In the genomic region with DNA sequence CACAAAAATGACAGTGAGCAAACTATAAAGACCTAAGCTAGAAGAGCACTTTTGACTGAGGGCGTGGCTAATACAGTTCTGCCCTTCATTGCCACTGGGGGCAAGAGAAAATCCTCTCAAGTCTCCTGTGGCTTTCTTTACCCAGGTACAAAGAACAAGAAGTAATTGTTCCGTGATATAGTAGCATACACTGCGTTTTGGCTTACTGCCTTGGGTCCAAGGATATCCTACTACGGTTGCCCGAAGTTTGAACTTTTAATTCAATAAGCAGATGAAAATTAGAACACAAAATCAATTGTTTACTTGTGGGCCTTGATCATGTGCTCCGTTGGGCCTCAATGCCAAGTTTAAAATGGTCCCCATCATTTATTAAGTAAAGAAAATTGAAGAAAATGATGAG, we compare ENCODE assay signal across 16 mouse cellular contexts.
"Had no signal": no experiment of that assay in that cellular context is flagged by ENCODE, and none has a peak within 500 bp of the region (broad histone marks: within the 10 kb centered on the region; RNA-seq: fewer than 3 reads in every experiment).

No protein-coding gene starts in this region.

- H3K9ac ChIP-seq: lung, embryonic 15.5 days; midbrain, embryonic 13.5 days; midbrain, embryonic 15.5 days; neural tube, embryonic 12.5 days; stomach, embryonic 15.5 days had no signal

- H3K27me3 ChIP-seq: lung, embryonic 15.5 days; megakaryocyte, embryonic 14.5 days; midbrain, embryonic 13.5 days; midbrain, embryonic 15.5 days; neural tube, embryonic 12.5 days; stomach, embryonic 15.5 days had no signal

- DNase-seq: lung, postnatal 14 days; lung, postnatal 36 days; right cerebral cortex, postnatal 14 days; thymus, adult 2 months; thymus, postnatal 25 days; thymus, postnatal 4 days had no signal

- H3K36me3 ChIP-seq: lung, embryonic 15.5 days; midbrain, embryonic 15.5 days; neural tube, embryonic 12.5 days; stomach, embryonic 15.5 days had no signal

- H3K4me2 ChIP-seq: lung, embryonic 15.5 days; midbrain, embryonic 11.5 days; midbrain, embryonic 13.5 days; midbrain, embryonic 15.5 days; neural tube, embryonic 12.5 days; stomach, embryonic 15.5 days had no signal

- H3K9me3 ChIP-seq: lung, embryonic 15.5 days; megakaryocyte, embryonic 14.5 days; midbrain, embryonic 13.5 days; midbrain, embryonic 15.5 days; neural tube, embryonic 12.5 days; stomach, embryonic 15.5 days had no signal

- ATAC-seq: lung, postnatal 0 days; midbrain, embryonic 13.5 days; midbrain, embryonic 15.5 days had no signal

- H3K27ac ChIP-seq: lung, embryonic 15.5 days; macrophage; midbrain, embryonic 13.5 days; midbrain, embryonic 15.5 days; neural tube, embryonic 12.5 days; stomach, embryonic 15.5 days; stomach, postnatal 0 days had no signal

- H3K4me3 ChIP-seq: lung, embryonic 15.5 days; megakaryocyte, embryonic 14.5 days; midbrain, embryonic 13.5 days; midbrain, embryonic 15.5 days; neural tube, embryonic 12.5 days; stomach, embryonic 15.5 days had no signal
